Mouse (Mus musculus) CH12.LX (cell line): Measurements from ENCODE around the gene Sema6c. TPM values are rescaled to one million over a fixed set of nuclear protein-coding genes. Genes with fewer than 3 reads are reported as not detected.

Experiments used
- DNase-seq: peaks from one replicate; pipeline ENCODE4 v3.0.0-alpha.2; 2013; ENCODE audit errors: extremely low read depth
- H3K27ac ChIP-seq: 2 replicates; pipeline ENCODE4 v1.5.1; 2012; ENCODE audit warnings: low read depth, mild to moderate bottlenecking, control low read depth, moderate library complexity; ENCODE audit not compliant: insufficient read depth
- H3K27me3 ChIP-seq: replicated peaks from 2 replicates; pipeline ENCODE3; 2012; ENCODE audit warnings: inconsistent platforms
- H3K36me3 ChIP-seq, 2 experiments: replicated peaks in 1 of 2; 2 replicates each; pipeline versions ENCODE3 to v1.6.1; 2012; ENCODE audit warnings: inconsistent platforms in 1 of 2, low read length in 1 of 2, mild to moderate bottlenecking in 1 of 2, mixed read lengths in 1 of 2, moderate library complexity in 1 of 2; ENCODE audit not compliant: control insufficient read depth in 1 of 2, insufficient read depth in 1 of 2
- H3K4me1 ChIP-seq, 2 experiments: 2 replicates each; pipeline ENCODE4 v1.6.1; 2012; ENCODE audit warnings: inconsistent platforms in 1 of 2, moderate library complexity in 1 of 2; ENCODE audit not compliant: insufficient read depth in 2 of 2, control insufficient read depth in 1 of 2
- H3K4me2 ChIP-seq: 2 replicates; pipeline ENCODE4 v1.6.1; 2012; ENCODE audit warnings: low read depth, mild to moderate bottlenecking, control low read depth; ENCODE audit not compliant: poor library complexity, insufficient read depth, severe bottlenecking
- H3K4me3 ChIP-seq, 3 experiments: fragments of 150-350 bp in 1 of 3; sonication (generic) in 1 of 3; replicated peaks in 1 of 3; 2 replicates each; pipeline versions ENCODE3 to v1.5.1; 2011 to 2012; ENCODE audit warnings: low read depth in 2 of 3, low read length in 2 of 3, mild to moderate bottlenecking in 2 of 3, moderate library complexity in 2 of 3, control low read depth in 1 of 3, improper control_type of control experiment in 1 of 3, inconsistent platforms in 1 of 3, mixed read lengths in 1 of 3; ENCODE audit not compliant: poor library complexity in 1 of 3
- H3K79me2 ChIP-seq: replicated peaks from 2 replicates; pipeline ENCODE4 v1.6.1; 2012; ENCODE audit warnings: mild to moderate bottlenecking, moderate library complexity; ENCODE audit not compliant: control insufficient read depth, poor library complexity, insufficient read depth, severe bottlenecking; ENCODE audit errors: extremely low read depth
- H3K9ac ChIP-seq: 2 replicates; pipeline ENCODE4 v1.6.1; 2012; ENCODE audit warnings: low read depth, mild to moderate bottlenecking, control low read depth, moderate library complexity; ENCODE audit not compliant: insufficient read depth
- H3K9me3 ChIP-seq: replicated peaks from 2 replicates; pipeline ENCODE3; 2012; ENCODE audit warnings: low read length, inconsistent platforms, mixed read lengths
- BHLHE40 ChIP-seq: IDR thresholded peaks from 2 replicates; pipeline ENCODE4 v1.6.1; 2011; ENCODE audit warnings: mild to moderate bottlenecking, low read depth, low read length, improper control_type of control experiment
- CHD1 ChIP-seq: IDR thresholded peaks from 2 replicates; pipeline ENCODE4 v1.6.1; 2012; ENCODE audit warnings: low read depth, low read length, improper control_type of control experiment, inconsistent platforms
- E2F4 ChIP-seq: IDR thresholded peaks from 2 replicates; pipeline ENCODE4 v1.6.1; 2011; ENCODE audit warnings: low read depth, low read length, improper control_type of control experiment; ENCODE audit not compliant: insufficient replicate concordance
- ELF1 ChIP-seq: IDR thresholded peaks from 2 replicates; pipeline ENCODE4 v1.6.1; 2014; ENCODE audit warnings: low read depth, mild to moderate bottlenecking, inconsistent platforms, low read length, improper control_type of control experiment
- EP300 ChIP-seq: IDR thresholded peaks from 2 replicates; pipeline ENCODE4 v1.6.1; 2011; ENCODE audit warnings: low read length, improper control_type of control experiment
- GABPA ChIP-seq: IDR thresholded peaks from 2 replicates; pipeline ENCODE4 v1.6.1; 2012; ENCODE audit warnings: low read depth, low read length, improper control_type of control experiment, inconsistent platforms; ENCODE audit not compliant: insufficient replicate concordance
- HCFC1 ChIP-seq: IDR thresholded peaks from 2 replicates; pipeline ENCODE4 v1.6.1; 2012; ENCODE audit warnings: low read depth, mild to moderate bottlenecking, inconsistent platforms, low read length, improper control_type of control experiment
- MAX ChIP-seq: IDR thresholded peaks from 2 replicates; pipeline ENCODE4 v1.6.1; 2011; ENCODE audit warnings: low read length, improper control_type of control experiment
- MAZ ChIP-seq: IDR thresholded peaks from 2 replicates; pipeline ENCODE4 v1.6.1; 2012; ENCODE audit warnings: low read depth, mild to moderate bottlenecking, inconsistent platforms, low read length, improper control_type of control experiment, moderate library complexity
- MEF2A ChIP-seq: IDR thresholded peaks from 2 replicates; pipeline ENCODE4 v1.6.1; 2014; ENCODE audit warnings: low read depth, mild to moderate bottlenecking, inconsistent platforms, low read length, improper control_type of control experiment, borderline replicate concordance
- MXI1 ChIP-seq: IDR thresholded peaks from 2 replicates; pipeline ENCODE4 v1.6.1; 2011; ENCODE audit warnings: mild to moderate bottlenecking, low read depth, low read length, improper control_type of control experiment
- MYC ChIP-seq: IDR thresholded peaks from 2 replicates; pipeline ENCODE4 v1.6.1; 2011; ENCODE audit warnings: low read depth, mild to moderate bottlenecking, improper control_type of control experiment, low read length
- NELFE ChIP-seq: IDR thresholded peaks from 2 replicates; pipeline ENCODE4 v1.6.1; 2011; ENCODE audit warnings: low read depth, low read length, improper control_type of control experiment
- NRF1 ChIP-seq: IDR thresholded peaks from 2 replicates; pipeline ENCODE4 v1.6.1; 2014; ENCODE audit warnings: low read depth, mild to moderate bottlenecking, inconsistent platforms, low read length, improper control_type of control experiment, moderate library complexity
- POLR2A ChIP-seq: IDR thresholded peaks from 2 replicates; pipeline ENCODE4 v1.6.1; 2011; ENCODE audit warnings: low read depth, mild to moderate bottlenecking, improper control_type of control experiment, low read length
- POLR2AphosphoS2 ChIP-seq: IDR thresholded peaks from 2 replicates; pipeline ENCODE4 v1.6.1; 2011; ENCODE audit warnings: low read depth, low read length, improper control_type of control experiment
- RAD21 ChIP-seq: IDR thresholded peaks from 2 replicates; pipeline ENCODE4 v1.6.1; 2011; ENCODE audit warnings: low read depth, mild to moderate bottlenecking, low read length, improper control_type of control experiment, moderate library complexity
- RCOR1 ChIP-seq: conservative IDR thresholded peaks from 2 replicates; pipeline ENCODE4 v1.6.1; 2012; ENCODE audit warnings: low read depth, mild to moderate bottlenecking, inconsistent platforms, low read length, improper control_type of control experiment
- SIN3A ChIP-seq: IDR thresholded peaks from 2 replicates; pipeline ENCODE4 v1.6.1; 2012; ENCODE audit warnings: low read length, improper control_type of control experiment, inconsistent platforms
- TBP ChIP-seq: conservative IDR thresholded peaks from 2 replicates; pipeline ENCODE4 v1.6.1; 2011; ENCODE audit warnings: low read depth, low read length, improper control_type of control experiment
- TCF12 ChIP-seq: IDR thresholded peaks from 2 replicates; pipeline ENCODE4 v1.6.1; 2014; ENCODE audit warnings: low read depth, mild to moderate bottlenecking, inconsistent platforms, low read length, improper control_type of control experiment
- UBTF ChIP-seq: IDR thresholded peaks from 2 replicates; pipeline ENCODE4 v1.6.1; 2012; ENCODE audit warnings: low read depth, mild to moderate bottlenecking, inconsistent platforms, low read length, improper control_type of control experiment, moderate library complexity
- ZC3H11A ChIP-seq: IDR thresholded peaks from 2 replicates; pipeline ENCODE4 v1.6.1; 2012; ENCODE audit warnings: low read depth, mild to moderate bottlenecking, inconsistent platforms, low read length, improper control_type of control experiment
- ZKSCAN1 ChIP-seq: IDR thresholded peaks from 2 replicates; pipeline ENCODE4 v1.6.1; 2012; ENCODE audit warnings: low read depth, inconsistent platforms, low read length, improper control_type of control experiment, borderline replicate concordance
- ZMIZ1 ChIP-seq: IDR thresholded peaks from 2 replicates; pipeline ENCODE4 v1.6.1; 2012; ENCODE audit warnings: low read depth, mild to moderate bottlenecking, inconsistent platforms, low read length, improper control_type of control experiment
- dilution Hi-C: fragments of 300-500 bp; cut with MboI; formaldehyde crosslinking; loops from 2 replicates; pipeline ENCODE4 v1.14.3; 2020; ENCODE audit warnings: low sequenced_read_pairs; ENCODE audit not compliant: extremely low pct_unique_long_range_greater_than_20kb, extremely low pct_ligation_motif_present
- in situ Hi-C: fragments of 300-500 bp; cut with MboI; formaldehyde crosslinking; loops from 3 replicates; pipeline ENCODE4 v1.14.3; 2019; ENCODE audit warnings: low sequenced_read_pairs, low pct_ligation_motif_present, low pct_unique_long_range_greater_than_20kb, mixed read lengths
- polyA plus RNA-seq: library from polyadenylated mRNA; unstranded; fragments of >175 nt; gene quantifications from 2 replicates; pipeline ENCODE4 v1.2.1, GENCODE M21; 2012; ENCODE audit warnings: low read depth; ENCODE audit not compliant: insufficient read length
- total RNA-seq, 2 experiments: library from RNA; depleted of rRNA; stranded (reverse); fragments of 300-350 nt in 1 of 2; fragments of >200 nt in 1 of 2; gene quantifications; 2 replicates each; pipeline ENCODE4 v1.2.3; 2012 to 2014

The Sema6c gene
- total RNA-seq (2012; rRNA removed) (0.30 and 0.42 TPM in 2 replicates), total RNA-seq (2014; rRNA removed) (not detected in 2 replicates), polyA plus RNA-seq (0.27 and 0.53 TPM in 2 replicates)

DNA sequence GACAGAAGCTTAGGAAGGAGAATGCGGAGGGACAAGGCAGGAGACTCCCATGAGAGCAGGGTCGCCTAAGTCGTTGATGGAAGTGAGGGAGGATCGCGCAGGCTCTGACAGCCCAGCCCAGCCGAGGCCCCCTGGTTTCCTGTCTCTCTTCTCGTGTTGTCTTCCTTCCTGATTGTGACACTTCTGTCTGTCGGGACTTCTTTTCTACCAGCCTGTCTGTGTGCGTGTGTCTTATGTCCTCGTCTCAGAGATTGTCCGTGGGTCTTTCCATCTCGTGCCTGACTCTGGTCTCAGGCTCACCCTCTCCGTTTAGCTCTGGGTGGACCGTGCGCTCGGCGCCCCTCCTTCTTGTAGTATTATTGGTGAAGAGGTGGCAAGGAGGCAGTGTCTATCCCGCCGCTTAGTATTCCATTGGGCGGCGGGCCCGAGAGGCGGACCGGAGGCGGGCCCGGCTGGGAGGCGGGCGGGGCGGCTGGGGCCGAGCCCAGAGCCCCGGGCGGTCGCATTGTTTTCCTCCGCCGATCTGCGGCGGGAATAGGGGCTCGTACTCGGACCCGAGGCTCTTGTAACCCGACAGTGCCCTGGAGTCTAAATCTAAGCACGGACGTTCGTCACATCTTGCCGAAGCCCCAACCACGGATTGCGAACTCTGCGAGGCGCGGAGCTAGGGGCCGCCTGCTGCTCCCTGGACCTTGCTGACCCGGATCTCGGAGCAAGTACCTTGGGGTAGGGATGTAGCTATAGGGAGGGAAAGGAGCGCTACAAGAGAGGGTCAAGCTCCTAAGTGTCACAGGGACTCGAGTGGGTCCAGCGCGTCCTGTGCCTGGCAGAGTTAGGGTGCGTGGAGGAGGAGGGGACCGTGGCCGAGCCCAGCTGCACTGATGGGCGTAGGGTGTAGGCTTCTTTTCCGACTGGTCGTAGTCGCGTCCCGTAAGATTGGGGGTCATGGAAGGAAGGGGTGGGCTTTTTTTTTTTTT, at the start of gene Sema6c:
Gene Sema6c (plus strand): TSS at position 471 of the 977 bp plus-strand sequence.
- TF ChIP-seq UBTF: 0 out of 2 replicates have a peak, but pooled peaks have one; percentile 28
- no peak for TF ChIP-seq RCOR1
- TF ChIP-seq HCFC1: peak; percentile 45
- peak; percentile 49 for TF ChIP-seq ELF1
- TF ChIP-seq MAZ: no peak
- 0 out of 2 replicates have a peak, but pooled peaks have one; percentile 19 for TF ChIP-seq POLR2A
- TF ChIP-seq ZKSCAN1: no peak
- TF ChIP-seq GABPA: no peak
- TF ChIP-seq NELFE: peak; percentile 48
- TF ChIP-seq TBP: no peak
- peak; percentile 57 for TF ChIP-seq SIN3A
- peak; percentile 59 for TF ChIP-seq NRF1
- TF ChIP-seq BHLHE40: peak; percentile 65
- TF ChIP-seq E2F4: 0 out of 2 replicates have a peak, but pooled peaks have one; percentile 39
- 0 out of 2 replicates have a peak, but pooled peaks have one; percentile 21 for TF ChIP-seq MYC
- TF ChIP-seq TCF12: 0 out of 2 replicates have a peak, but pooled peaks have one; percentile 20
- TF ChIP-seq MXI1: peak; percentile 66
- no peak for TF ChIP-seq RAD21
- peak; percentile 37; the same call in 1 of the 2 replicates for TF ChIP-seq EP300
- TF ChIP-seq MAX: peak; percentile 52; the same call in 1 of the 2 replicates
- TF ChIP-seq ZC3H11A: no peak
- TF ChIP-seq MEF2A: no peak
- peak; percentile 25; the same call in 1 of the 2 replicates for TF ChIP-seq ZMIZ1
- no peak for TF ChIP-seq POLR2AphosphoS2
- TF ChIP-seq CHD1: no peak
- no peaks in the 10 kb centered on the region for H3K79me2 ChIP-seq
- dilution Hi-C loops (no loop called here), in situ Hi-C loops (no loop called here)
- DNase-seq: peak; percentile 81
- no peaks in the 10 kb centered on the region for H3K36me3 ChIP-seq
- peak within 1 kb of the TSS; percentile 41 for H3K9ac ChIP-seq
- peaks cover 6 to 21% of the 10 kb centered on the region in 2 experiments; a peak in 3 of 4 replicates for H3K4me1 ChIP-seq
- peak within 1 kb of the TSS; percentile 60 to 66 (median 61) for H3K4me3 ChIP-seq
- H3K9me3 ChIP-seq: no peaks in the 10 kb centered on the region
- peak within 1 kb of the TSS; percentile 96 for H3K4me2 ChIP-seq
- H3K27me3 ChIP-seq: peaks cover 54% of the 10 kb centered on the region
- no peak within 1 kb of the TSS for H3K27ac ChIP-seq
